Mouse (Mus musculus): ENCODE results near the gene Galnt2. TPM values are rescaled to one million over a fixed set of nuclear protein-coding genes. Genes with fewer than 3 reads are reported as not detected.

The Galnt2 gene
- polyA plus RNA-seq, 1 experiment: 22.2 TPM

DNA sequence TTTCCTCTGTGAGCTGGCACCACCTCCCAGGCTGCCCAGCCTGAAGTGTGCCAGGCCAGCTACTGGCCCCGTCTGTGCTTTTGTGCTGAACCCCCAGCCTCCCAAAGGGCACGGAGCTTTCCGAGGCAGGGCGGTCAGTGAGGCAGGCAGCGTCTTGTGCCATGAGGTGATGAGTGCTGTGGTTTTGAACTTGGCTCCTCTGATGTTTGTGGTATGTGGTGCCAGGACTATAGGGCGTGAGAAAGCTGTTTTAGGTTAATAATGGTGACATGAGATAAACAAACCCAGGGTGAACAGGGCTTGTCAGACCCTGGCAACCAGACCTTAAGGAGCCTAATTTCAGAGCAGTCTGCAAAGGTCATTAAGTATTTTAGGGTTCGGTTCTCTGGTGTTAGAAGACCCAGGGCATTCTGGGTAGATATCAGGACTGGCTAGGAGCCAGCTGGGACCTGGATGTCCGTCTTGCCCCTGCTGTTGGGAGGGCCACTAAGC is 86.0 kb downstream of the Galnt2 start:
- Histone ChIP-seq H3K4me3 (ENCODE audit: control insufficient read depth, insufficient read depth, low read length) (no peak overlapping the region), H3K4me1 (replicated peaks; ENCODE audit: control insufficient read depth, insufficient read depth, low read length) (peaks cover 80% of the 10 kb centered on the region), H3K36me3 (ENCODE audit: control insufficient read depth, insufficient read depth, low read length) (no peaks in the 10 kb centered on the region), H3K27me3 (ENCODE audit: control insufficient read depth, insufficient read depth, low read length) (no peaks in the 10 kb centered on the region), H3K27ac (ENCODE audit: control insufficient read depth, insufficient read depth, low read length) (peak overlapping the region; percentile 83)
- no peak for DNase-seq
- TF ChIP-seq CTCF (IDR thresholded peaks at IDR 0.05; ENCODE audit: borderline replicate concordance, control insufficient read depth, extremely low read depth, insufficient read depth, low read length, poor library complexity) (no peak), POLR2A (IDR thresholded peaks at IDR 0.05; ENCODE audit: control insufficient read depth, extremely low read depth, insufficient read depth, low read length, poor library complexity) (no peak)
- 5% methylated on average over 8 of the region's 8 CpGs for WGBS

DNA sequence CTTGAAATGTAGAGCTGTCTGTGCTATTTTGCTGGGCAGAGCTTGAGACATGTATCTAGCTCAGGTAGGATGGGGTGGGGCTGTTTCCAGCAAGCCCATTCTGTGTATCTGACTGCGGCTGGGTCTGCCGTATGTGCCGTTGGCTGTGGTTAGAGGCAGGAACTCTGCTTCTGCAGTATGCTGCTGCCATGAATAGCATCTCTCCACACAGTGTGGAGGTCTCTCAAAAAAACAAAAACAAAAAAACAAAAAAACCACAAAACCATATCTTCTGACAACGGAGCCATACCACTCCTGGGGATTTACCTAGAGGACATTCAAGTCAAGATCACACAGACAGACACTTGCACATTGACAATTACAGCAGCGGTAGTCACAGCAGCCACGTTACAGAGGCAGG is 86.6 kb downstream of the Galnt2 start:
- H3K36me3 ChIP-seq (ENCODE audit: control insufficient read depth, insufficient read depth, low read length): no peaks in the 10 kb centered on the region
- 6% methylated on average over 6 of the region's 6 CpGs for WGBS
- no peaks in the 10 kb centered on the region for H3K27me3 ChIP-seq (ENCODE audit: control insufficient read depth, insufficient read depth, low read length)
- H3K27ac ChIP-seq (ENCODE audit: control insufficient read depth, insufficient read depth, low read length): peak overlapping the region; percentile 93
- peaks cover 76% of the 10 kb centered on the region for H3K4me1 ChIP-seq (replicated peaks; ENCODE audit: control insufficient read depth, insufficient read depth, low read length)
- no peak for TF ChIP-seq POLR2A (IDR thresholded peaks at IDR 0.05; ENCODE audit: control insufficient read depth, extremely low read depth, insufficient read depth, low read length, poor library complexity)
- TF ChIP-seq CTCF (IDR thresholded peaks at IDR 0.05; ENCODE audit: borderline replicate concordance, control insufficient read depth, extremely low read depth, insufficient read depth, low read length, poor library complexity): no peak
- peak; percentile 71 for DNase-seq
- no peak overlapping the region for H3K4me3 ChIP-seq (ENCODE audit: control insufficient read depth, insufficient read depth, low read length)

GRCm38 (mm10) chr8:124318612-124319315 is 87.6 kb downstream of the Galnt2 start:
- Histone ChIP-seq H3K27me3 (ENCODE audit: control insufficient read depth, insufficient read depth, low read length) (no peaks in the 10 kb centered on the region), H3K4me1 (replicated peaks; ENCODE audit: control insufficient read depth, insufficient read depth, low read length) (peaks cover 66% of the 10 kb centered on the region), H3K36me3 (ENCODE audit: control insufficient read depth, insufficient read depth, low read length) (no peaks in the 10 kb centered on the region), H3K27ac (ENCODE audit: control insufficient read depth, insufficient read depth, low read length) (peak overlapping the region; percentile 93), H3K4me3 (ENCODE audit: control insufficient read depth, insufficient read depth, low read length) (no peak overlapping the region)
- TF ChIP-seq CTCF (IDR thresholded peaks at IDR 0.05; ENCODE audit: borderline replicate concordance, control insufficient read depth, extremely low read depth, insufficient read depth, low read length, poor library complexity) (no peak), POLR2A (IDR thresholded peaks at IDR 0.05; ENCODE audit: control insufficient read depth, extremely low read depth, insufficient read depth, low read length, poor library complexity) (no peak)
- DNase-seq: no peak
- 32% methylated on average over 11 of the region's 11 CpGs for WGBS

GRCm38 (mm10) chr8:124319316-124319652 is 88.1 kb downstream of the Galnt2 start:
- 15% methylated on average over 4 of the region's 4 CpGs for WGBS
- TF ChIP-seq CTCF (IDR thresholded peaks at IDR 0.05; ENCODE audit: borderline replicate concordance, control insufficient read depth, extremely low read depth, insufficient read depth, low read length, poor library complexity) (no peak), POLR2A (IDR thresholded peaks at IDR 0.05; ENCODE audit: control insufficient read depth, extremely low read depth, insufficient read depth, low read length, poor library complexity) (no peak)

DNA sequence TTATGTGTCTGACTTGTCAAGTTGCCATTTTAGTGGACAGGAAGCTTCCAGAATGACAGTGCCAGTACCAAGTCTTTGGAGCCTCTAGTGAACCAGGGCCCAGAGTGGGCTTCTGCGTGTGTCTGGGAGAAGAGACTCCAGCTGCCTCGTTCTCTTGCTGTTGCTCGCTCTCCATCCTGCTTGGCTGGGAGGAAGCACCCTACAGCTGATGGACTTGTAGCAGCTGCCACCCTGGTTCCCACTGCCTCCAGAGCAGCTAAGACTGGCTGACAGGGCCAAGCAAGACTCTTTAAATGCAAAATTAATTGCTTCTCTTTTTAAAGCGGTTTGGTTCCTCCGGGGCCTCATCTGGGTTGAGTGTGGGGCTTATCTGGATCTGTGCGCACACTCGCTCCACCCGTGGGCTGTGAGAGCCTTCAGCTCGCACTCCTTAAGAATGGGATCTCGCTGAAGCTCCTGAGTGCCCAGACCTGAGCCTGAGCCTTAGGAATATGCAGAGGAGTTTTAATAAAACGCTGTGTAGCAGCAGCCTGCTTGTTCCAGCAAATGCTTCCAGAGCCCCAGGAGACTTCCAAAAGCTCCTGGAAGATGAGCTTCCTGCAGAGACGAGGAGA is 90.1 kb downstream of the Galnt2 start:
- 59% methylated on average over 12 of the region's 12 CpGs for WGBS
- no peaks in the 10 kb centered on the region for H3K27me3 ChIP-seq (ENCODE audit: control insufficient read depth, insufficient read depth, low read length)
- no peak for DNase-seq
- no peak overlapping the region for H3K4me3 ChIP-seq (ENCODE audit: control insufficient read depth, insufficient read depth, low read length)
- no peak overlapping the region for H3K27ac ChIP-seq (ENCODE audit: control insufficient read depth, insufficient read depth, low read length)
- peaks cover 44% of the 10 kb centered on the region for H3K4me1 ChIP-seq (replicated peaks; ENCODE audit: control insufficient read depth, insufficient read depth, low read length)
- peaks cover 17% of the 10 kb centered on the region for H3K36me3 ChIP-seq (ENCODE audit: control insufficient read depth, insufficient read depth, low read length)
- no peak for TF ChIP-seq POLR2A (IDR thresholded peaks at IDR 0.05; ENCODE audit: control insufficient read depth, extremely low read depth, insufficient read depth, low read length, poor library complexity)
- no peak for TF ChIP-seq CTCF (IDR thresholded peaks at IDR 0.05; ENCODE audit: borderline replicate concordance, control insufficient read depth, extremely low read depth, insufficient read depth, low read length, poor library complexity)

More at GRCm38 (mm10) chr8:124319316-124319652, 88.1 kb downstream of the Galnt2 start:
- no peaks in the 10 kb centered on the region for H3K27me3 ChIP-seq (ENCODE audit: control insufficient read depth, insufficient read depth, low read length)
- peaks cover 63% of the 10 kb centered on the region for H3K4me1 ChIP-seq (replicated peaks; ENCODE audit: control insufficient read depth, insufficient read depth, low read length)
- peak; percentile 47 for DNase-seq
- H3K27ac ChIP-seq (ENCODE audit: control insufficient read depth, insufficient read depth, low read length): peak overlapping the region; percentile 93
- H3K36me3 ChIP-seq (ENCODE audit: control insufficient read depth, insufficient read depth, low read length): peaks cover 4% of the 10 kb centered on the region
- no peak overlapping the region for H3K4me3 ChIP-seq (ENCODE audit: control insufficient read depth, insufficient read depth, low read length)

GRCm38 (mm10) chr8:124323356-124323755 is 92.2 kb downstream of the Galnt2 start:
- no peak for DNase-seq
- Histone ChIP-seq H3K36me3 (ENCODE audit: control insufficient read depth, insufficient read depth, low read length) (peaks cover 23% of the 10 kb centered on the region), H3K27me3 (ENCODE audit: control insufficient read depth, insufficient read depth, low read length) (no peaks in the 10 kb centered on the region), H3K4me1 (replicated peaks; ENCODE audit: control insufficient read depth, insufficient read depth, low read length) (peaks cover 29% of the 10 kb centered on the region), H3K4me3 (ENCODE audit: control insufficient read depth, insufficient read depth, low read length) (no peak overlapping the region), H3K27ac (ENCODE audit: control insufficient read depth, insufficient read depth, low read length) (no peak overlapping the region)
- TF ChIP-seq POLR2A (IDR thresholded peaks at IDR 0.05; ENCODE audit: control insufficient read depth, extremely low read depth, insufficient read depth, low read length, poor library complexity) (no peak), CTCF (IDR thresholded peaks at IDR 0.05; ENCODE audit: borderline replicate concordance, control insufficient read depth, extremely low read depth, insufficient read depth, low read length, poor library complexity) (no peak)
- 97% methylated on average over 14 of the region's 14 CpGs for WGBS
